Mouse (Mus musculus) forebrain, embryonic 16.5 days (tissue): ENCODE measurements around the gene Ppp1r13b. TPM values are rescaled to one million over a fixed set of nuclear protein-coding genes. Genes with fewer than 3 reads are reported as not detected.

Source experiments
- ATAC-seq: fragments of 200-750 bp; cut with Nextera tagmentation; 2 replicates; pipeline ENCODE4 v1.8.0; 2017; ENCODE audit warnings: mild to moderate bottlenecking, moderate library complexity
- H3K27ac ChIP-seq: fragments of 300-500 bp; sonication (generic); 2 replicates; pipeline ENCODE4 v1.5.1; 2014; ENCODE audit warnings: low read length, control low read depth
- H3K27me3 ChIP-seq: fragments of 300-500 bp; sonication (generic); replicated peaks from 2 replicates; pipeline ENCODE4 v1.6.1; 2014; ENCODE audit warnings: low read length; ENCODE audit not compliant: control insufficient read depth, insufficient read depth
- H3K36me3 ChIP-seq: fragments of 300-500 bp; sonication (generic); 2 replicates; pipeline ENCODE4 v1.6.1; 2014; ENCODE audit not compliant: control insufficient read depth, insufficient read depth
- H3K4me1 ChIP-seq: fragments of 300-500 bp; sonication (generic); replicated peaks from 2 replicates; pipeline ENCODE4 v1.6.1; 2014; ENCODE audit warnings: low read length; ENCODE audit not compliant: control insufficient read depth, insufficient read depth
- H3K4me2 ChIP-seq: fragments of 300-500 bp; sonication (generic); 2 replicates; pipeline ENCODE4 v1.6.1; 2014; ENCODE audit warnings: mild to moderate bottlenecking, low read length, control low read depth
- H3K4me3 ChIP-seq: fragments of 300-500 bp; sonication (generic); replicated peaks from 2 replicates; pipeline ENCODE4 v1.5.1; 2014; ENCODE audit warnings: mild to moderate bottlenecking, low read length, control low read depth
- H3K9ac ChIP-seq: fragments of 300-500 bp; sonication (generic); replicated peaks from 2 replicates; pipeline ENCODE4 v1.6.1; 2014; ENCODE audit warnings: low read depth, low read length, control low read depth
- H3K9me3 ChIP-seq: fragments of 300-500 bp; sonication (generic); 2 replicates; pipeline ENCODE4 v1.6.1; 2016; ENCODE audit warnings: low read length; ENCODE audit not compliant: control insufficient read depth
- WGBS: fragments of 180-500 bp; shearing (Covaris S2); extraction: QIAGEN DNeasy Blood & Tissue Kit; methylation state at CpG from one replicate; pipeline ENCODE4 v1.1.7; 2014; 5-methylcytosine and 5-hydroxymethylcytosine counted together
- polyA plus RNA-seq: library from polyadenylated mRNA; unstranded; fragments of >200 nt; fragmentation: Nextera tagmentation; extraction: Ambion mirVana; gene quantifications from 2 replicates; pipeline ENCODE4 v1.2.1, GENCODE M21; 2015

The Ppp1r13b gene
- polyA plus RNA-seq, 1 experiment from 2014 or later = 23.5 TPM

DNA sequence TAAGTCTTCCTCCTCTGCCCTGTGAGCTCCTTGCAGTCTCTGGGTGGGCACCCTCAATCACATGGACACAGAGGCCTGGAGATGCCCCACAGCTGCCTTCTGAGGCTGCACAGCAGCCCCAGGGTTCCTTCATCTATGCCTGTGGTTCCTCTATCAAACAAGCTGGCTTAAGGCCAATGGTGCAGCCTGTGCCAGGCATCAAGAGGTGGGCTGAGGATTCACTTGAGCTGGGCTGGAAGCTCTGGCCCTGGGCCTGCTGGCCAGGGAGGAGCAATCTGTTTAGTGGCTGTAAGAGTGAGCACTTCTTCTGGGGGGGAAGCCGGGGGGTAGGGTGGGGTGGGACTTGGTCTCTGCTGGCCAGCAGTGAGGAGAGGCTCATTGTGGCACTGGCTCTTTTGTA lies 19.4 kb upstream of the Ppp1r13b start:
- Histone ChIP-seq H3K27ac (no peak overlapping the region), H3K27me3 (no peaks in the 10 kb centered on the region), H3K9me3 (no peaks in the 10 kb centered on the region), H3K36me3 (no peaks in the 10 kb centered on the region), H3K9ac (no peak overlapping the region), H3K4me2 (no peak overlapping the region), H3K4me3 (no peak overlapping the region), H3K4me1 (peaks cover 5% of the 10 kb centered on the region; the same call in 1 of the 2 replicates)
- ATAC-seq = no peak
- WGBS = 63% methylated on average over 1 of the region's 1 CpGs

DNA sequence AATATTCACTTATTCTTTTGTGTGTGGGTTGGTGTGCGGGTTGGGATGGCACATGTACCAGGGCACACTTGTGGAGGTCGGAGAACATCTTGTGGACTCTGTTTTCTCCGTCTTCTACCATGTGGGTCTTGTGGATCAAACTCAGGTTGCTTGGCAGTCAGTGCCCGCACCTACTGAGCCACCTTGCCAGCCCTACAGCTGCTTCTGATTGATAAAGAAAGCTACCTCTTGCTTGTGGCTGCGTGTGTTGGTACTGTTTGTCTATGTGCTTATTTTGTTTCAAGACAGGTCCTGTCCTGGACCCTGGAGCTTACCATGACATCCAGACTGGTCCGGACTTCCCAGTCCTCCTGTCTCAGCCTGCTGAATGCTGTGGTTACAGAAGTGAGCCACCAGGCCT lies 15.2 kb upstream of the Ppp1r13b start:
- no peak overlapping the region for H3K4me3 ChIP-seq
- 87% methylated on average over 6 of the region's 6 CpGs for WGBS
- H3K9me3 ChIP-seq = no peaks in the 10 kb centered on the region
- ATAC-seq = no peak
- peaks cover 5% of the 10 kb centered on the region; the same call in 1 of the 2 replicates for H3K4me1 ChIP-seq
- H3K9ac ChIP-seq = no peak overlapping the region
- no peak overlapping the region for H3K27ac ChIP-seq
- H3K27me3 ChIP-seq = no peaks in the 10 kb centered on the region
- H3K36me3 ChIP-seq = no peaks in the 10 kb centered on the region
- H3K4me2 ChIP-seq = no peak overlapping the region

DNA sequence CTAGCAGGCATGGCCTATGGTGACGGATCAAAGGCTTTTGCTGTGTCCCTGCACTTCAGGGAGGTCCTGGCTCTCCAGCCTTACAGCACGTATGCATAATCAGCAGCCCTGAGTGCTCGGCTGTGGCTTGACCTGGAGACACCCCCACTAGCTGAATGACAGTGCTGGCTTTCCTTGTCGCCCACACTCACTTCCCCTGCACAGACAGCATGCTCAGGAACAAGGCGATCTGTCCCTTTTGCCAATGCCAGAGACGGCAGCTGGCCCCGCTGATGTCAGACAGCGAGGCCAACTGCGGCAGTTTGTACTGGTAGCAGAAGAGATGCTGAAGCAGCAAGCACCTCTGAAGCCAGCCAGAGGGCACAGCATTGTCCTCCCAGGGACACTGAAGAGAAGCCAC lies 12.1 kb upstream of the Ppp1r13b start:
- Histone ChIP-seq H3K27me3 (no peaks in the 10 kb centered on the region), H3K4me3 (no peak overlapping the region), H3K27ac (no peak overlapping the region), H3K36me3 (no peaks in the 10 kb centered on the region), H3K9me3 (no peaks in the 10 kb centered on the region), H3K9ac (no peak overlapping the region), H3K4me2 (no peak overlapping the region), H3K4me1 (no peaks in the 10 kb centered on the region)
- no peak for ATAC-seq
- WGBS = 45% methylated on average over 9 of the region's 9 CpGs

DNA sequence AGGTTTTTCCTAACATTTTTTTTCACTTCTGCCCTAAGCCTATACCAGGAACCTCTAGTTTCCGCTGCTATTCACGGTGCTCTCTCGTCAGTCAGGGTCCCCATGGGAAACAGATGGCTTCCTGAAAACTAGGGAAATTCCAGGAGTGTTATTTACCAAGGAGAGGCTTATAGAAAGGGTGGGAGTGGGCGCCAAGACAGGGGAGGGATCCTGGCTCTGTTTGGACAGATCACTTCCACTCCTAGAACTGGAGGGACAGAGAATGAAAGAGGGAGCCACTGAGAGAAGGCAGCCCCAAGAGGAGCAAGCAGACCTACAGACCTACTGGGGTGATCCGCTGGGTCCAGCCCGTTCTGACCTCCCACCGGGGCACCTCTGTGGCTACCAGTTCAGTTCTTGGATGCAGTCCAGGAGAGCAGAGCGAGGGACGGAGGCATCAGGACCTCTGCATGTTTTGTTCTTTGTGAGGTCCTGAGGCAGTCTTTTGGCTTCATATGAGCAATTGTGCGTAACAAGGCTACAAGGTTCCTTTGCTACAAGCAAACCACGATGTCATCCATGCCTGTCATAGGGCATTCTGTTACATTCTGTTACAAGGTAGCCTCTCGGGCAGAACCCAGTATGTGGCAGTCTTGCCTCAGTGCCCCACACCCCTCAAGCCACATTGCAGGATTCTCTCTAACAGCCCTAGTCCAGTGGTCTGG lies 8.8 kb upstream of the Ppp1r13b start:
- H3K9ac ChIP-seq = no peak overlapping the region
- no peak overlapping the region for H3K4me2 ChIP-seq
- H3K4me3 ChIP-seq = no peak overlapping the region
- no peaks in the 10 kb centered on the region for H3K4me1 ChIP-seq
- H3K27ac ChIP-seq = no peak overlapping the region
- ATAC-seq = no peak
- 45% methylated on average over 12 of the region's 12 CpGs for WGBS
- H3K9me3 ChIP-seq = no peaks in the 10 kb centered on the region
- no peaks in the 10 kb centered on the region for H3K36me3 ChIP-seq
- H3K27me3 ChIP-seq = no peaks in the 10 kb centered on the region

DNA sequence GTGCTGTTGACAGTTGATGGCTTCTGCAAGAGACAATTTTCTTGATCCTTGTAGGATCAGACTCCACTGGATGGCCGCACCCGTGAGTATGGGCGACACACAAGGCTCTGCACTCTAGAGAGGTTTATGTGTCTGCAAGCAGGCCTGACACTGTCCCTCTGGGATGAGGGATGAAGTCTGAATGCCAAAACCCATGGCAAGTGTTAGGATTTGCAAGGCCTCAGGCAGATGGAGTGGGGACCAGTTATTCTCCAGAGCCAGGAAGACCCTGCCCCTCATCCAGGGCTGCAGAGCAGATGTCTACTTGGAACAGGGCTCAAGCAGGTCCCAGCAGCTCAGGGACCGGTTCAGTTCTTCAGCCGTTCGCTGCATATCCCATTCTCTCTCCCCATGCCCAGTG lies 7.9 kb upstream of the Ppp1r13b start:
- Histone ChIP-seq H3K9ac (no peak overlapping the region), H3K9me3 (no peaks in the 10 kb centered on the region), H3K27me3 (no peaks in the 10 kb centered on the region), H3K4me2 (no peak overlapping the region), H3K27ac (no peak overlapping the region), H3K36me3 (no peaks in the 10 kb centered on the region), H3K4me3 (no peak overlapping the region), H3K4me1 (no peaks in the 10 kb centered on the region)
- ATAC-seq = no peak
- 90% methylated on average over 6 of the region's 6 CpGs for WGBS

DNA sequence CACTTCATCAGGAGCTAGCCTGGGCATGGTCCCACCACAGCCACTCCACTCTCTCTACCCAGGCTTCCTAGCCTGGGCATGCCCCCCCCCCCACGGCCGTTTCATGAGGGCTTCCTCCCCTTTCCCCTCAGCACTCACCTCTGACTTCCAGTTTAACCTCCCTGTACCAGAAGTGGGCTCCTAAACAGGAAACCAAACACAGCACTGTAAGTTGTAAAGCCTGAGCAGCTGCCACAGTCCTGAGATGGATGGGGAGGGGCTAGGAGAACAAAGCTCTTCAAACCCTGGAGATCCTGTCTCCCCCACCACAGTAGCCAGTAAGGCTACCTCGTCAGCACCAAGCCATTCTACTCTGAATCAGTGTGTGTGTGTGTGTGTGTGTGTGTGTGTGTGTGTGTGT lies 6.1 kb upstream of the Ppp1r13b start:
- 38% methylated on average over 3 of the region's 3 CpGs for WGBS
- no peak for ATAC-seq
- Histone ChIP-seq H3K4me1 (no peaks in the 10 kb centered on the region), H3K27ac (no peak overlapping the region), H3K4me2 (no peak overlapping the region), H3K36me3 (no peaks in the 10 kb centered on the region), H3K27me3 (no peaks in the 10 kb centered on the region), H3K9me3 (no peaks in the 10 kb centered on the region), H3K4me3 (no peak overlapping the region), H3K9ac (no peak overlapping the region)

DNA sequence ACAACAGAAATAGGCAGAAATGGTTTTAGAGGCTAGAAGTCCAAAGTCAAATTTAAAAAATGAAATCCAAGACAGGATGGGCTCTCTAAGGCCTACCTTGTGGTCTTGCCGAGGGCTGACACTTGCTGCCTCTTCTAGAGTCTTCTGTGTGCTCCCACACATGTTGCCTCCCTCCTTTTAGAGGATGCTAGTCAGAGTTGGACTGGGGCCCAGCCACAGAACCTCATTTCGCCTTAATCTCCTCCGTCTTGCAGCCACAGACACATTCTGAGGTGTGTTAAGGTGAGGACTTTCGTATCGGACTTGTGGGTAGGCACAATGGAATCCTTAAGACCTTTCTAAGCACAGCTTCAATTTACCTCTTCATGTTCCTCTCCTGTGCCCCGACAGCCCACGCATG lies 4.9 kb upstream of the Ppp1r13b start:
- 84% methylated on average over 7 of the region's 7 CpGs for WGBS
- H3K36me3 ChIP-seq = no peaks in the 10 kb centered on the region
- H3K4me1 ChIP-seq = peaks cover 5% of the 10 kb centered on the region; the same call in 1 of the 2 replicates
- no peak overlapping the region for H3K4me2 ChIP-seq
- ATAC-seq = no peak
- H3K4me3 ChIP-seq = no peak overlapping the region
- H3K27ac ChIP-seq = no peak overlapping the region
- no peak overlapping the region for H3K9ac ChIP-seq
- no peaks in the 10 kb centered on the region for H3K27me3 ChIP-seq
- no peaks in the 10 kb centered on the region for H3K9me3 ChIP-seq

DNA sequence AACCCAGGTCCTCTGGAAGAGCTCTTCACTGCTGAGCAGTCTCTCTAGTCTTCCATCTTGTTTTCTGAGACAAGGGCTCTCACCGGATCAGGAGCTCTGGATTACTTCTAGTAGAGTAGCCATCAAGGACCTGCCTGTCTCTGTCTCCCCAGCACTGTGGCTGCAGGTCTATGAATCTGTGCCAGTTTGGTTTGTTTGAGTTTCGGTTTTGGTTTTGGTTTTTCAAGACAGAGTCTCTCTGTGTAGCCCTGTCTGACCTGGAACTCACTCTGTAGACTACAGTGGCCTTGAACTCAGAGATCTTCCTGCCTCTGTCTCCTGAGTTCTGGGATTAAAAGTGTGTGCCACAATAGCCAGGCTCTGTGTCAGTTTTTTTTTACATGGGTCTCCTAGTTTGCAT lies 3.9 kb upstream of the Ppp1r13b start:
- H3K27me3 ChIP-seq = no peaks in the 10 kb centered on the region
- H3K9me3 ChIP-seq = no peaks in the 10 kb centered on the region
- 95% methylated on average over 2 of the region's 2 CpGs for WGBS
- no peak overlapping the region for H3K4me3 ChIP-seq
- ATAC-seq = no peak
- H3K4me1 ChIP-seq = peaks cover 11% of the 10 kb centered on the region
- H3K4me2 ChIP-seq = no peak overlapping the region
- H3K36me3 ChIP-seq = no peaks in the 10 kb centered on the region
- no peak overlapping the region for H3K9ac ChIP-seq
- no peak overlapping the region for H3K27ac ChIP-seq

DNA sequence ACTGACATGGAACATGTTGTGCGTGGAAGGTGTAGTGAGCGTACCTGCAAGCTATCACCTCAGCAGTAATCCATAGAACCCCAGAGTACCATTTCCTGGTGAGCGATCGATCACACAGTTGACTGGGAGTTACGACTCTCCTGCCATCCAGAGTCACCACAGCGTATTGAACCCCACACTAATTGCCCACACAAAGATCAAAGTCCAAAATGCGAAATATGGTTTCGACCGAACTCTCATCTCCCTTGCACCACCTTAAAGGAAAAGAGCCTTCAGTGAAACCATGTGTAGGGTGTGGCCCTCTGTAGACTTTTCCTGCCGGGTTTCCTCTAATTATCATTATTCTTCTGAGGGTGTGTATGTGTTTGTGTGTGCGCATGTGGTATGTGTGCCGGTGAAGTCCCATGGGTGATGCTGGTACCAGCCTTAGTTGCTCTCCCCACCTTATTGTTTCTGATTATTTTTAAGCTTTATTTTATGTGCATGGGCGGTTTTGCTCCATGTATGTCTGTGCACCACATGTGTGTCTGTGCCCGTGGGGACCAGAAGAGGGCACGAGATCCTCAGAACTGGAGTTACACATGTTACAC lies 3.4 kb upstream of the Ppp1r13b start:
- no peaks in the 10 kb centered on the region for H3K9me3 ChIP-seq
- no peak overlapping the region for H3K27ac ChIP-seq
- ATAC-seq = no peak
- H3K27me3 ChIP-seq = no peaks in the 10 kb centered on the region
- no peaks in the 10 kb centered on the region for H3K36me3 ChIP-seq
- 91% methylated on average over 15 of the region's 15 CpGs for whole genome bisulfite sequencing
- no peak overlapping the region for H3K4me2 ChIP-seq
- no peak overlapping the region for H3K9ac ChIP-seq
- H3K4me1 ChIP-seq = peaks cover 11% of the 10 kb centered on the region
- no peak overlapping the region for H3K4me3 ChIP-seq
